Mouse (Mus musculus) stomach, postnatal 0 days (tissue): Measurements from ENCODE around the gene Farp1. TPM values are rescaled to one million over a fixed set of nuclear protein-coding genes. Genes with fewer than 3 reads are reported as not detected.
A peak's percentile ranks its signal among the peaks of the same experiment; 100 is the strongest.

Experiments used
- ATAC-seq: fragments of 200-750 bp; cut with Nextera tagmentation; 2 replicates; pipeline ENCODE4 v1.8.0; 2017; ENCODE audit not compliant: low FRiP score, low TSS enrichment
- DNase-seq: peaks from one replicate; pipeline ENCODE4 v3.0.0-alpha.2; 2016; ENCODE audit warnings: low spot score
- H3K27ac ChIP-seq: fragments of 300-500 bp; sonication (generic); replicated peaks from 2 replicates; pipeline ENCODE4 v1.5.1; 2014; ENCODE audit warnings: mild to moderate bottlenecking, control low read depth
- H3K27me3 ChIP-seq: fragments of 300-500 bp; sonication (generic); 2 replicates; pipeline ENCODE4 v1.6.1; 2014; ENCODE audit warnings: low read length; ENCODE audit not compliant: control insufficient read depth, insufficient read depth
- H3K36me3 ChIP-seq: fragments of 300-500 bp; sonication (generic); 2 replicates; pipeline ENCODE4 v1.6.1; 2014; ENCODE audit warnings: low read length, mixed read lengths; ENCODE audit not compliant: control insufficient read depth, insufficient read depth
- H3K4me1 ChIP-seq: fragments of 300-500 bp; sonication (generic); replicated peaks from 2 replicates; pipeline ENCODE4 v1.6.1; 2014; ENCODE audit warnings: antibody characterized with exemption; ENCODE audit not compliant: control insufficient read depth, insufficient read depth
- H3K4me2 ChIP-seq: fragments of 300-500 bp; sonication (generic); replicated peaks from 2 replicates; pipeline ENCODE4 v1.6.1; 2014; ENCODE audit warnings: low read depth, mild to moderate bottlenecking, control low read depth, moderate library complexity
- H3K4me3 ChIP-seq: fragments of 300-500 bp; sonication (generic); 2 replicates; pipeline ENCODE4 v1.5.1; 2014; ENCODE audit warnings: low read depth, low read length, control low read depth
- H3K9ac ChIP-seq: fragments of 300-500 bp; sonication (generic); 2 replicates; pipeline ENCODE4 v1.6.1; 2014; ENCODE audit warnings: mild to moderate bottlenecking, low read length, control low read depth, mixed read lengths
- H3K9me3 ChIP-seq: fragments of 300-500 bp; sonication (generic); 2 replicates; pipeline ENCODE4 v1.6.1; 2016; ENCODE audit warnings: low read length; ENCODE audit not compliant: control insufficient read depth
- CTCF ChIP-seq: IDR thresholded peaks from 2 replicates; pipeline ENCODE4 v1.5.1; 2016; ENCODE audit warnings: antibody characterized with exemption, low read depth, mild to moderate bottlenecking, moderate library complexity
- EP300 ChIP-seq: optimal IDR thresholded peaks from 2 replicates; pipeline ENCODE3; 2016; ENCODE audit warnings: antibody characterized with exemption
- WGBS: fragments of 180-500 bp; shearing (Covaris S2); extraction: QIAGEN DNeasy Blood & Tissue Kit; methylation state at CpG from one replicate; pipeline ENCODE4 v1.1.7; 2014; 5-methylcytosine and 5-hydroxymethylcytosine counted together
- polyA plus RNA-seq: library from polyadenylated mRNA; unstranded; fragments of >200 nt; fragmentation: Nextera tagmentation; extraction: Ambion mirVana; gene quantifications from 2 replicates; pipeline ENCODE4 v1.2.1, GENCODE M21; 2015

Farp1 gene
- polyA plus RNA-seq, 1 experiment from 2014 or later = 4.6 TPM

GRCm38 (mm10) chr14:121109116-121109504 lies 74.1 kb downstream of the Farp1 start:
- no peaks in the 10 kb centered on the region for H3K9me3 ChIP-seq
- no peaks in the 10 kb centered on the region for H3K27me3 ChIP-seq
- DNase-seq (no peak), ATAC-seq (no peak)
- no peak overlapping the region for H3K4me3 ChIP-seq
- no peak overlapping the region for H3K4me2 ChIP-seq
- no peaks in the 10 kb centered on the region for H3K36me3 ChIP-seq
- 0 out of 2 replicates have a peak, but pooled peaks cover 3% of the 10 kb centered on the region for H3K4me1 ChIP-seq
- H3K27ac ChIP-seq = peak overlapping the region; percentile 41
- WGBS = 25% methylated on average over 9 of the region's 9 CpGs
- H3K9ac ChIP-seq = no peak overlapping the region
- TF ChIP-seq CTCF = no peak
- TF ChIP-seq EP300 = no peak

- Histone ChIP-seq H3K27me3 (no peaks in the 10 kb centered on the region), H3K4me2 (no peak overlapping the region), H3K4me3 (no peak overlapping the region), H3K36me3 (no peaks in the 10 kb centered on the region), H3K4me1 (0 out of 2 replicates have a peak, but pooled peaks cover 3% of the 10 kb centered on the region), H3K9ac (no peak overlapping the region), H3K27ac (no peak overlapping the region), H3K9me3 (no peaks in the 10 kb centered on the region)
- DNase-seq = no peak
- no peak for ATAC-seq
- 67% methylated on average over 13 of the region's 13 CpGs for WGBS
- TF ChIP-seq EP300 (no peak), CTCF (no peak)
These were observed 75.7 kb downstream of the Farp1 start for GRCm38 (mm10) chr14:121110492-121111267.

- TF ChIP-seq EP300 = no peak
- no peak for TF ChIP-seq CTCF
- no peak overlapping the region for H3K27ac ChIP-seq
- H3K36me3 ChIP-seq = no peaks in the 10 kb centered on the region
- no peak overlapping the region for H3K9ac ChIP-seq
- 80% methylated on average over 8 of the region's 8 CpGs for WGBS
- DNase-seq (no peak), ATAC-seq (no peak)
- 0 out of 2 replicates have a peak, but pooled peaks cover 3% of the 10 kb centered on the region for H3K4me1 ChIP-seq
- no peaks in the 10 kb centered on the region for H3K9me3 ChIP-seq
- no peak overlapping the region for H3K4me3 ChIP-seq
- no peaks in the 10 kb centered on the region for H3K27me3 ChIP-seq
- no peak overlapping the region for H3K4me2 ChIP-seq
These were observed 77.1 kb downstream of the Farp1 start for GRCm38 (mm10) chr14:121112061-121112460.

- H3K27ac ChIP-seq = no peak overlapping the region
- H3K4me2 ChIP-seq = no peak overlapping the region
- DNase-seq = no peak
- H3K4me1 ChIP-seq = no peaks in the 10 kb centered on the region
- ATAC-seq = no peak
- H3K9ac ChIP-seq = no peak overlapping the region
- H3K27me3 ChIP-seq = no peaks in the 10 kb centered on the region
- H3K9me3 ChIP-seq = no peaks in the 10 kb centered on the region
- no peak overlapping the region for H3K4me3 ChIP-seq
- TF ChIP-seq CTCF (no peak), EP300 (no peak)
- 92% methylated on average over 6 of the region's 6 CpGs for WGBS
- no peaks in the 10 kb centered on the region for H3K36me3 ChIP-seq
These were observed 78.8 kb downstream of the Farp1 start for GRCm38 (mm10) chr14:121113785-121114184.

- no peak for ATAC-seq
These were observed 81.7 kb downstream of the Farp1 start for GRCm38 (mm10) chr14:121116696-121117095.

GRCm38 (mm10) chr14:121118860-121119259 lies 83.9 kb downstream of the Farp1 start:
- Histone ChIP-seq H3K27me3 (no peaks in the 10 kb centered on the region), H3K9ac (no peak overlapping the region), H3K36me3 (no peaks in the 10 kb centered on the region), H3K4me3 (no peak overlapping the region), H3K4me1 (0 out of 2 replicates have a peak, but pooled peaks cover 2% of the 10 kb centered on the region), H3K9me3 (no peaks in the 10 kb centered on the region), H3K4me2 (no peak overlapping the region), H3K27ac (no peak overlapping the region)
- DNase-seq (peak; percentile 33), ATAC-seq (peak; percentile 26; the same call in 1 of the 2 replicates)
- TF ChIP-seq CTCF (peak; percentile 41), EP300 (no peak)
- WGBS = 76% methylated on average over 7 of the region's 7 CpGs

More at GRCm38 (mm10) chr14:121116696-121117095, 81.7 kb downstream of the Farp1 start:
- 63% methylated on average over 4 of the region's 4 CpGs for WGBS
- H3K36me3 ChIP-seq = no peaks in the 10 kb centered on the region
- H3K4me3 ChIP-seq = no peak overlapping the region
- no peak for TF ChIP-seq CTCF
- no peak for TF ChIP-seq EP300
- H3K9me3 ChIP-seq = no peaks in the 10 kb centered on the region
- no peaks in the 10 kb centered on the region for H3K4me1 ChIP-seq
- no peak overlapping the region for H3K27ac ChIP-seq
- no peak overlapping the region for H3K4me2 ChIP-seq
- H3K27me3 ChIP-seq = no peaks in the 10 kb centered on the region
- DNase-seq = no peak
- no peak overlapping the region for H3K9ac ChIP-seq
